Mouse (Mus musculus) heart, adult 2 months (tissue): ENCODE data around the gene Tle2. TPM values are rescaled to one million over a fixed set of nuclear protein-coding genes. Genes with fewer than 3 reads are reported as not detected.
A peak's percentile ranks its signal among the peaks of the same experiment; 100 is the strongest.

ENCODE experiments used
- DNase-seq, 2 experiments: peaks; one replicate each; pipeline ENCODE4 v3.0.0; 2021
- H3K27ac ChIP-seq: fragments of 200-600 bp; 2 replicates; pipeline ENCODE4 v1.8.1; 2022
- H3K27me3 ChIP-seq: fragments of 200-500 bp; 2 replicates; pipeline ENCODE4 v1.6.1; 2012; ENCODE audit warnings: mild to moderate bottlenecking, low read length, inconsistent platforms, mixed read lengths; ENCODE audit not compliant: control insufficient read depth, insufficient read depth
- H3K36me3 ChIP-seq: fragments of 200-500 bp; 2 replicates; pipeline ENCODE4 v1.6.1; 2012; ENCODE audit warnings: low read length, inconsistent platforms; ENCODE audit not compliant: control insufficient read depth, insufficient read depth
- H3K4me1 ChIP-seq: fragments of 200-500 bp; 2 replicates; pipeline ENCODE4 v1.6.1; 2011; ENCODE audit warnings: low read length; ENCODE audit not compliant: control insufficient read depth, insufficient read depth
- H3K4me3 ChIP-seq: fragments of 200-600 bp; 2 replicates; pipeline ENCODE4 v1.8.1; 2022
- H3K79me2 ChIP-seq: fragments of 200-500 bp; replicated peaks from 2 replicates; pipeline ENCODE4 v1.6.1; 2012; ENCODE audit warnings: mild to moderate bottlenecking, inconsistent platforms, low read length, moderate library complexity, mixed read lengths; ENCODE audit not compliant: control insufficient read depth, insufficient read depth
- H3K9ac ChIP-seq: fragments of 200-500 bp; 2 replicates; pipeline ENCODE4 v1.6.1; 2012; ENCODE audit warnings: low read depth, mild to moderate bottlenecking, control low read depth, inconsistent platforms, low read length, mixed read lengths
- CTCF ChIP-seq: fragments of 200-600 bp; IDR thresholded peaks from 2 replicates; pipeline ENCODE4 v1.8.1; 2022; ENCODE audit warnings: antibody characterized with exemption, mild to moderate bottlenecking, moderate library complexity
- EP300 ChIP-seq: fragments of 200-500 bp; IDR thresholded peaks from 2 replicates; pipeline ENCODE4 v1.6.1; 2011; ENCODE audit warnings: low read depth, low read length, control low read depth; ENCODE audit not compliant: insufficient read depth
- POLR2A ChIP-seq: fragments of 200-500 bp; IDR thresholded peaks from 2 replicates; pipeline ENCODE4 v1.6.1; 2011; ENCODE audit warnings: mild to moderate bottlenecking, low read depth, low read length, control low read depth; ENCODE audit not compliant: insufficient read depth
- WGBS: fragments of 180-500 bp; shearing (Covaris S2); methylation state at CpG from one replicate; pipeline ENCODE4 v1.1.7; 2018; 5-methylcytosine and 5-hydroxymethylcytosine counted together
- intact Hi-C: fragments of 180-260 bp; cut with DNase I; formaldehyde crosslinking; loops from one replicate; pipeline ENCODE4 v1.15.1; 2025
- polyA plus RNA-seq: library from polyadenylated mRNA; depleted of rRNA; stranded (reverse); fragments of >200 nt; gene quantifications from 2 replicates; pipeline ENCODE4 v1.2.3, GENCODE M21; 2012; rRNA removed
- total RNA-seq, 2 experiments: library from RNA; stranded (reverse); gene quantifications; 2 replicates each; pipeline ENCODE4 v1.2.3; 2021

The Tle2 gene
- total and polyA plus RNA-seq, 3 experiments = 6.8 to 43.8 (median 7.4) TPM

DNA sequence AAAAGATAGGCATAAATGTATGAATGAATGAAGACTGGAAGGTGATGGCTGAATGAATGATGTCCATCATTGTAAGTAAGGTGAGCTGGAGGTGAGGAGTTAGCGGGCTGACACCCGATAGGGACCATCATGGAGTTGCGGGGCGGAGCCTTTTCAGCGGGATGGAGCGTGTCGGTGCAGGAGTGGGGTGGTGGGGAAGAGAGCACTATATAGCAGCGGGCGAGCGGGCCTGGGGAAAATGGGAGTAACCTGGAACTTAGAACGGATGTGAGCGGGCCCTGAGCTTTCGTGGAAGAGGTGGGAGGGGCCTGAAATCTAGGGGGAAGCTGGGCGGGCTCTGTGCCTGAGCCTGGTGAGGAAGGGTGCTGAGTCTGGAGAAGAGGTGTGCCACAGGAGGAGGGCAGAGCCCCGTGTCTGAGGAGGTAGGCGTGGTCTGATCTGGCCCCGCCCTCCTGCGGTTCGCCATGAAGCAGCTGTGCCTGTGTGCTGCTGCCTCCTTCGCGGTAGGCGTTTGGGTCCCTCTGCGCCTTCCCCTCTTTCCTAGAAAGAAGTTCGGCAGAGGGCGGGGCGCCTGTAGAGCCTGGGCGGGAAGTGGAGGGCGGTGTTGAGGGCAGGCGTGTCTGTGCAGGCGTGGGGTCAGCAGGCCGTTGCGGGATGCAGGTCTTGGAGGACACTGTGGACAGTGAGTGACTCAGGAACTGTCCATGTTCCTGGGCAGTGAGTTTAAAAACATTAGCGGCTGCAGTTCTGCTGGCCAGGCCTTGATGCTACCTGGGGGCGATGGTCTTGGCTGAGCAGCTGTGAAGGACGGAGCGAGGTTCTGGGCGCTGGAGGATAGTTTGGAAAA is 59.1 kb downstream of the Tle2 start:
- peak; percentile 56; the same call in 1 of the 2 replicates for TF ChIP-seq POLR2A
- no peak for TF ChIP-seq CTCF
- H3K36me3 ChIP-seq = no peaks in the 10 kb centered on the region
- peak overlapping the region; percentile 51 for H3K4me3 ChIP-seq

DNA sequence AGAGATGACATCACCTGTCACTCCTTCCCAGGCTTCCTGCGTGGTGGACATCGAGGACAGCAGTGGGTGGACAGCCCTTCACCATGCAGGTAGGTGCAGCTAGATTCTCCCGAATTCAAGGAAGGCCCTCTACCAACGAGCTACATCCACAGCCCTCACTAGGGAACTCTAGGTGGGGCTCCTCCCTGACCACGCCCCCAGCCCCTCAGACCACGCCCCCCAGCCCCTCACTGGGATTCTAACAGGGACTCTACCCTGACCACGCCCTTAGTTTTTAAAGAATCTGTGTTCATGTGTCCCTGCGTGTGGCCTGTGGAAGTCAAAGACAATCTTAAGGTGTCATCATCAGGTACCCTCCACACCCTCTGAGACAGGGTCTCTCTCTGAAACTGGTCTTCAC is 62.0 kb downstream of the Tle2 start:
- DNase-seq = no peak

More for the DNA sequence above, 59.1 kb downstream of the Tle2 start:
- no peaks in the 10 kb centered on the region for H3K79me2 ChIP-seq
- 5% methylated on average over 37 of the region's 37 CpGs for WGBS
- intact Hi-C loops = no loop called here
- H3K4me1 ChIP-seq = peaks cover 2% of the 10 kb centered on the region
- no peak overlapping the region; the same call in 1 of the 2 replicates for H3K27ac ChIP-seq
- no peaks in the 10 kb centered on the region for H3K27me3 ChIP-seq
- DNase-seq = peak; percentile 82 to 86
- peak overlapping the region; percentile 22 for H3K9ac ChIP-seq

DNA sequence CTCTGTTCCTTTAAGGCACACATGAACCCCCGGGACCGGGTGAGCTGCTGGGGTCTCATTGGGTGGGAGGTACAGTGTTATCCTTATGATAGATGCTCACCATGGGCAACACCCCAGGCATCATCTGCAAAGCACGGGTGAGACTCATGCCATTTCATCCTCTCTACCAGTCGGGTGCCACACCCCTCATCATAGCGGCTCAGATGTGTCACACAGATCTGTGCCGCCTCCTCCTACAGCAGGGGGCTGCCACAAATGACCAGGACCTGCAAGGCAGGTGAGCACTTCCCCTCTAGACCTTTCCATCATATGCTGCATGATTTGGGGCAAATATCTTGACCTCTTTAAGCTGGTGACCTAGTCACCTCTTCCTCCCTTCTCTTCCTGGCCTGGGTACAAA is 63.7 kb downstream of the Tle2 start:
- H3K4me3 ChIP-seq = no peak overlapping the region
- no peaks in the 10 kb centered on the region for H3K27me3 ChIP-seq
- no peak overlapping the region for H3K27ac ChIP-seq
- no peak overlapping the region for H3K9ac ChIP-seq
- H3K4me1 ChIP-seq = peaks cover 5% of the 10 kb centered on the region
- no peaks in the 10 kb centered on the region for H3K36me3 ChIP-seq
- no peak for DNase-seq
- intact Hi-C loops = no loop called here
- no peak for TF ChIP-seq CTCF
- TF ChIP-seq POLR2A = 0 out of 2 replicates have a peak, but pooled peaks have one; percentile 16
- 71% methylated on average over 6 of the region's 6 CpGs for WGBS
- H3K79me2 ChIP-seq = no peaks in the 10 kb centered on the region

More for the DNA sequence above, 62.0 kb downstream of the Tle2 start:
- Histone ChIP-seq H3K4me3 (no peak overlapping the region), H3K79me2 (no peaks in the 10 kb centered on the region), H3K27ac (no peak overlapping the region), H3K36me3 (no peaks in the 10 kb centered on the region), H3K9ac (no peak overlapping the region), H3K4me1 (peaks cover 2% of the 10 kb centered on the region), H3K27me3 (no peaks in the 10 kb centered on the region)
- WGBS = 24% methylated on average over 8 of the region's 8 CpGs
- TF ChIP-seq CTCF (no peak), POLR2A (no peak), EP300 (no peak)
- intact Hi-C loops = no loop called here

Other genes with a start within 250 kb of the Tle2 start
- gene Tbxa2r, start 245.8 kb upstream of the Tle2 start, total RNA-seq = 1 to 10 TPM; 3.8 to 4.1 TPM
- gene Tbxa2r, start 245.8 kb upstream of the Tle2 start, polyA plus RNA-seq = 7.1 and 8.7 TPM in 2 replicates
- 1 to 10 TPM; 5.5 to 6.4 TPM for gene Gipc3, start 231.3 kb upstream of the Tle2 start, total RNA-seq
- gene Gipc3, start 231.3 kb upstream of the Tle2 start, polyA plus RNA-seq = 4.7 and 4.8 TPM in 2 replicates
- gene Hmg20b, start 224.1 kb upstream of the Tle2 start, total RNA-seq = 10 to 100 TPM; 55.6 to 58.1 TPM
- gene Hmg20b, start 224.1 kb upstream of the Tle2 start, polyA plus RNA-seq = 44.3 and 54.9 TPM in 2 replicates
- 10 to 100 TPM; 10.6 to 11.1 TPM for gene Mfsd12, start 217.1 kb upstream of the Tle2 start, total RNA-seq
- 9.6 and 10.5 TPM in 2 replicates for gene Mfsd12, start 217.1 kb upstream of the Tle2 start, polyA plus RNA-seq
- gene 4930404N11Rik, start 208.7 kb upstream of the Tle2 start, total RNA-seq = 1 to 10 TPM in 1 of 2 experiments, under 1 TPM in 1; 0.64 to 1.1 TPM
- 0.32 and 1.2 TPM in 2 replicates for gene 4930404N11Rik, start 208.7 kb upstream of the Tle2 start, polyA plus RNA-seq
- gene Fzr1, start 196.0 kb upstream of the Tle2 start, total RNA-seq = 10 to 100 TPM; 29.9 to 31.5 TPM
- 49.3 and 56.1 TPM in 2 replicates for gene Fzr1, start 196.0 kb upstream of the Tle2 start, polyA plus RNA-seq
- gene Dohh, start 190.1 kb upstream of the Tle2 start, total RNA-seq = 10 to 100 TPM; 46.6 to 53.8 TPM
- 48.5 and 56.9 TPM in 2 replicates for gene Dohh, start 190.1 kb upstream of the Tle2 start, polyA plus RNA-seq
- 1 to 10 TPM in 1 of 2 experiments, under 1 TPM in 1; 0.73 to 1.9 TPM for gene Gm48551, start 190.1 kb upstream of the Tle2 start, total RNA-seq
- gene Gm48551, start 190.1 kb upstream of the Tle2 start, polyA plus RNA-seq = 2.1 and 3.5 TPM in 2 replicates
- 1 to 10 TPM in 1 of 2 experiments, not detected in 1; 1.2 TPM for gene Gm48552, start 185.6 kb upstream of the Tle2 start, total RNA-seq
- gene Gm48552, start 185.6 kb upstream of the Tle2 start, polyA plus RNA-seq = 0.88 and 1.2 TPM in 2 replicates
- gene Smim24, start 181.5 kb upstream of the Tle2 start, total RNA-seq = 1 to 10 TPM; 2.0 to 2.3 TPM
- 8.3 and 8.6 TPM in 2 replicates for gene Smim24, start 181.5 kb upstream of the Tle2 start, polyA plus RNA-seq
- 100 to 1,000 TPM in 1 of 2 experiments, 10 to 100 TPM in 1; 94.2 to 104 TPM for gene Nfic, start 118.9 kb upstream of the Tle2 start, total RNA-seq
- 59.9 and 80.1 TPM in 2 replicates for gene Nfic, start 118.9 kb upstream of the Tle2 start, polyA plus RNA-seq
- gene Celf5, start 91.9 kb upstream of the Tle2 start, total RNA-seq = under 1 TPM in 1 of 2 experiments, not detected in 1; 0.16 TPM
- 0.39 and 0.73 TPM in 2 replicates for gene Celf5, start 91.9 kb upstream of the Tle2 start, polyA plus RNA-seq
- 10 to 100 TPM; 68.6 to 74.2 TPM for gene Ncln, start 78.2 kb upstream of the Tle2 start, total RNA-seq
- gene Ncln, start 78.2 kb upstream of the Tle2 start, polyA plus RNA-seq = 107 and 116 TPM in 2 replicates
- 1 to 10 TPM in 1 of 2 experiments, under 1 TPM in 1; 0.81 to 1.1 TPM for gene S1pr4, start 74.4 kb upstream of the Tle2 start, total RNA-seq
- gene S1pr4, start 74.4 kb upstream of the Tle2 start, polyA plus RNA-seq = 2.0 and 3.1 TPM in 2 replicates
- 1 to 10 TPM; 1.1 to 1.5 TPM for gene Gna15, start 50.3 kb upstream of the Tle2 start, total RNA-seq
- 1.1 and 1.2 TPM in 2 replicates for gene Gna15, start 50.3 kb upstream of the Tle2 start, polyA plus RNA-seq
- 10 to 100 TPM; 46.6 to 53.5 TPM for gene Gna11, start 29.4 kb upstream of the Tle2 start, total RNA-seq
- gene Gna11, start 29.4 kb upstream of the Tle2 start, polyA plus RNA-seq = 68.0 and 81.9 TPM in 2 replicates
- 1,000 to 10,000 TPM in 1 of 2 experiments, 100 to 1,000 TPM in 1; 982 to 1,113 TPM for gene Aes, start 15.1 kb upstream of the Tle2 start, total RNA-seq
- gene Aes, start 15.1 kb upstream of the Tle2 start, polyA plus RNA-seq = 2,586 and 3,063 TPM in 2 replicates
- gene Tle6, start 26.5 kb downstream of the Tle2 start, total RNA-seq = 1 to 10 TPM; 5.1 to 7.7 TPM
- gene Tle6, start 26.5 kb downstream of the Tle2 start, polyA plus RNA-seq = 19.0 and 20.1 TPM in 2 replicates
- 1 to 10 TPM; 2.5 to 3.7 TPM for gene BC025920, start 31.7 kb downstream of the Tle2 start, total RNA-seq
- 1.9 and 2.5 TPM in 2 replicates for gene BC025920, start 31.7 kb downstream of the Tle2 start, polyA plus RNA-seq
- gene Sirt6, start 53.2 kb downstream of the Tle2 start, total RNA-seq = 1 to 10 TPM; 7.0 to 7.9 TPM
- gene Sirt6, start 53.2 kb downstream of the Tle2 start, polyA plus RNA-seq = 11.5 and 15.4 TPM in 2 replicates
- 1 to 10 TPM; 7.8 to 7.9 TPM for gene Ankrd24, start 54.0 kb downstream of the Tle2 start, total RNA-seq
- 33.7 and 46.5 TPM in 2 replicates for gene Ankrd24, start 54.0 kb downstream of the Tle2 start, polyA plus RNA-seq
- 1 to 10 TPM; 2.1 to 2.4 TPM for gene Gm10778, start 74.5 kb downstream of the Tle2 start, total RNA-seq
- gene Gm10778, start 74.5 kb downstream of the Tle2 start, polyA plus RNA-seq = 0.59 and 1.2 TPM in 2 replicates
- gene Zfp433, start 130.3 kb downstream of the Tle2 start, total RNA-seq = 1 to 10 TPM; 3.7 to 5.7 TPM
- gene Zfp433, start 130.3 kb downstream of the Tle2 start, polyA plus RNA-seq = 0.62 and 3.1 TPM in 2 replicates
- 1 to 10 TPM; 1.2 to 2.7 TPM for gene Gm3055, start 196.6 kb downstream of the Tle2 start, total RNA-seq
- gene Gm3055, start 196.6 kb downstream of the Tle2 start, polyA plus RNA-seq = 0.33 and 1.7 TPM in 2 replicates
- 1 to 10 TPM; 1.1 to 1.2 TPM for gene Gm4767, start 237.6 kb downstream of the Tle2 start, total RNA-seq
- gene Gm4767, start 237.6 kb downstream of the Tle2 start, polyA plus RNA-seq = not detected in 2 replicates